In genomic region chr7:105170773-105171172, GRCm38 (mm10) we compare ENCODE assay signal across 12 mouse cellular contexts. TPM values are rescaled to one million over a fixed set of nuclear protein-coding genes. Genes with fewer than 3 reads are reported as not detected.
DNase-seq lines count a peak whose midpoint lies in the region; ATAC-seq and TF ChIP-seq lines count a peak whose summit lies in the region.
"Had no signal": no experiment of that assay in that cellular context is flagged by ENCODE, and none has a peak within 500 bp of the region (broad histone marks: within the 10 kb centered on the region; RNA-seq: fewer than 3 reads in every experiment).

No protein-coding gene starts in this region.

- peak; percentile 88 for TF ChIP-seq CTCF in midbrain, postnatal 0 days (IDR thresholded peaks at IDR 0.05)

- no peak overlapping the region for H3K4me2 ChIP-seq in midbrain, embryonic 14.5 days (ENCODE audit: low read length)
- no peak overlapping the region for H3K4me2 ChIP-seq in midbrain, embryonic 13.5 days (replicated peaks)
- no peak overlapping the region for H3K4me2 ChIP-seq in midbrain, postnatal 0 days (ENCODE audit: low read depth, low read length, poor library complexity, severe bottlenecking)
- H3K4me2 ChIP-seq: embryonic facial prominence, embryonic 15.5 days; liver, embryonic 13.5 days had no signal

- no peak for ATAC-seq in midbrain, embryonic 14.5 days (ENCODE audit: low FRiP score, low TSS enrichment)
- ATAC-seq in midbrain, embryonic 13.5 days, result no peak
- ATAC-seq in midbrain, postnatal 0 days (ENCODE audit: low FRiP score), result peak; percentile 54; the same call in 1 of the 2 replicates

- H3K4me3 ChIP-seq in midbrain, embryonic 14.5 days (replicated peaks; ENCODE audit: low read depth, low read length), result no peak overlapping the region
- H3K4me3 ChIP-seq in midbrain, embryonic 13.5 days (replicated peaks), result no peak overlapping the region
- H3K4me3 ChIP-seq in midbrain, postnatal 0 days (ENCODE audit: low read depth, low read length), result no peak overlapping the region
- H3K4me3 ChIP-seq: embryonic facial prominence, embryonic 15.5 days; liver, embryonic 13.5 days had no signal

- no peak overlapping the region for H3K27ac ChIP-seq in midbrain, embryonic 14.5 days (replicated peaks; ENCODE audit: low read depth, low read length)
- H3K27ac ChIP-seq in midbrain, embryonic 13.5 days, result no peak overlapping the region
- no peak overlapping the region for H3K27ac ChIP-seq in midbrain, postnatal 0 days (ENCODE audit: low read depth, low read length)
- H3K27ac ChIP-seq: embryonic facial prominence, embryonic 15.5 days; liver, embryonic 13.5 days had no signal

- no peaks in the 10 kb centered on the region for H3K4me1 ChIP-seq in midbrain, embryonic 14.5 days (ENCODE audit: control insufficient read depth, insufficient read depth, low read length)
- no peaks in the 10 kb centered on the region for H3K4me1 ChIP-seq in midbrain, embryonic 13.5 days (replicated peaks)
- no peaks in the 10 kb centered on the region for H3K4me1 ChIP-seq in midbrain, postnatal 0 days (ENCODE audit: insufficient read depth, low read length)
- H3K4me1 ChIP-seq: embryonic facial prominence, embryonic 15.5 days; liver, embryonic 13.5 days had no signal

- peak; percentile 1 to 6 for DNase-seq in heart, adult 9 months (ENCODE audit: low spot score in 2 of 2)
- DNase-seq in heart, adult 11 months, result no peak
- peak; percentile 61 for DNase-seq in midbrain, embryonic 14.5 days
- peak; percentile 4 for DNase-seq in embryo, embryonic 10.5 days (ENCODE audit: low spot score)
- peak; percentile 70 for DNase-seq in midbrain, postnatal 0 days (ENCODE audit: low spot score)
- DNase-seq in spleen, adult 12 weeks (ENCODE audit: low spot score), result no peak
- no peak for DNase-seq in thymus, adult 18-20 months
- DNase-seq: liver, embryonic 13.5 days had no signal

- H3K36me3 ChIP-seq in midbrain, embryonic 14.5 days (ENCODE audit: control insufficient read depth, insufficient read depth, low read length), result no peaks in the 10 kb centered on the region
- no peaks in the 10 kb centered on the region for H3K36me3 ChIP-seq in midbrain, embryonic 13.5 days
- H3K36me3 ChIP-seq in midbrain, postnatal 0 days (ENCODE audit: insufficient read depth, low read length), result no peaks in the 10 kb centered on the region
- H3K36me3 ChIP-seq: embryonic facial prominence, embryonic 15.5 days; liver, embryonic 13.5 days had no signal

- H3K9ac ChIP-seq in midbrain, embryonic 14.5 days (replicated peaks; ENCODE audit: low read length), result no peak overlapping the region
- H3K9ac ChIP-seq in midbrain, embryonic 13.5 days (replicated peaks), result no peak overlapping the region
- no peak overlapping the region for H3K9ac ChIP-seq in midbrain, postnatal 0 days (replicated peaks; ENCODE audit: low read length, poor library complexity, severe bottlenecking)
- H3K9ac ChIP-seq: embryonic facial prominence, embryonic 15.5 days; liver, embryonic 13.5 days had no signal

- 57% methylated on average over 4 of the region's 4 CpGs for WGBS in midbrain, embryonic 14.5 days
- WGBS in midbrain, embryonic 13.5 days, result 55% methylated on average over 4 of the region's 4 CpGs
- 46% methylated on average over 4 of the region's 4 CpGs for WGBS in midbrain, postnatal 0 days

- H3K27me3 ChIP-seq in midbrain, embryonic 14.5 days (ENCODE audit: control insufficient read depth, insufficient read depth, low read length), result no peaks in the 10 kb centered on the region
- H3K27me3 ChIP-seq in midbrain, embryonic 13.5 days, result no peaks in the 10 kb centered on the region
- H3K27me3 ChIP-seq in midbrain, postnatal 0 days (ENCODE audit: insufficient read depth, low read length), result no peaks in the 10 kb centered on the region
- H3K27me3 ChIP-seq: embryonic facial prominence, embryonic 15.5 days; liver, embryonic 13.5 days had no signal

- H3K9me3 ChIP-seq in midbrain, embryonic 14.5 days (ENCODE audit: control insufficient read depth, low read length), result no peaks in the 10 kb centered on the region
- H3K9me3 ChIP-seq in midbrain, embryonic 13.5 days, result no peaks in the 10 kb centered on the region
- H3K9me3 ChIP-seq in midbrain, postnatal 0 days (ENCODE audit: low read length), result no peaks in the 10 kb centered on the region
- H3K9me3 ChIP-seq: embryonic facial prominence, embryonic 15.5 days; liver, embryonic 13.5 days had no signal

RNA-seq across cellular contexts. Expression of gene Olfr684, which starts 7.3 kb away (rescaled TPM):
- polyA plus RNA-seq in midbrain, embryonic 14.5 days (2014; fragmentation: Nextera tagmentation; extraction: Ambion mirVana), result not detected in 2 replicates
- polyA plus RNA-seq in midbrain, embryonic 13.5 days (2015; fragmentation: Nextera tagmentation; extraction: Ambion mirVana), result not detected in 2 replicates
- not detected in 2 replicates for total RNA-seq in midbrain, postnatal 0 days (2014; rRNA removed)
- polyA plus RNA-seq in midbrain, postnatal 0 days (2015; fragmentation: Nextera tagmentation; extraction: Ambion mirVana), result not detected in 2 replicates
- total RNA-seq: hematopoietic stem cell, adult 5-6 weeks; neutrophil, adult 5-6 weeks had no signal
- polyA plus RNA-seq: embryonic facial prominence, embryonic 15.5 days; liver, embryonic 13.5 days had no signal

RNA-seq across cellular contexts. Expression of gene Olfr685, which starts 15.0 kb away (rescaled TPM):
- polyA plus RNA-seq in midbrain, embryonic 14.5 days (2014; fragmentation: Nextera tagmentation; extraction: Ambion mirVana), result not detected in 2 replicates
- polyA plus RNA-seq in midbrain, embryonic 13.5 days (2015; fragmentation: Nextera tagmentation; extraction: Ambion mirVana), result not detected in 2 replicates
- total RNA-seq in midbrain, postnatal 0 days (2014; rRNA removed), result not detected in 2 replicates
- polyA plus RNA-seq in midbrain, postnatal 0 days (2015; fragmentation: Nextera tagmentation; extraction: Ambion mirVana), result not detected in 2 replicates
- total RNA-seq: hematopoietic stem cell, adult 5-6 weeks; neutrophil, adult 5-6 weeks had no signal
- polyA plus RNA-seq: liver, embryonic 13.5 days had no signal

RNA-seq across cellular contexts. Expression of gene Olfr683, which starts 24.0 kb away (rescaled TPM):
- polyA plus RNA-seq in midbrain, embryonic 14.5 days (2014; fragmentation: Nextera tagmentation; extraction: Ambion mirVana), result not detected in 2 replicates
- not detected in 2 replicates for polyA plus RNA-seq in midbrain, embryonic 13.5 days (2015; fragmentation: Nextera tagmentation; extraction: Ambion mirVana)
- total RNA-seq in midbrain, postnatal 0 days (2014; rRNA removed), result not detected in 2 replicates
- polyA plus RNA-seq in midbrain, postnatal 0 days (2015; fragmentation: Nextera tagmentation; extraction: Ambion mirVana), result not detected in 2 replicates
- total RNA-seq: hematopoietic stem cell, adult 5-6 weeks; neutrophil, adult 5-6 weeks had no signal
- polyA plus RNA-seq: liver, embryonic 13.5 days had no signal

RNA-seq across cellular contexts. Expression of gene Olfr686, which starts 36.5 kb away (rescaled TPM):
- polyA plus RNA-seq in midbrain, embryonic 14.5 days (2014; fragmentation: Nextera tagmentation; extraction: Ambion mirVana), result not detected in 2 replicates
- not detected in 2 replicates for polyA plus RNA-seq in midbrain, embryonic 13.5 days (2015; fragmentation: Nextera tagmentation; extraction: Ambion mirVana)
- not detected in 2 replicates for total RNA-seq in midbrain, postnatal 0 days (2014; rRNA removed)
- not detected in 2 replicates for polyA plus RNA-seq in midbrain, postnatal 0 days (2015; fragmentation: Nextera tagmentation; extraction: Ambion mirVana)
- total RNA-seq: hematopoietic stem cell, adult 5-6 weeks; neutrophil, adult 5-6 weeks had no signal
- polyA plus RNA-seq: liver, embryonic 13.5 days had no signal

RNA-seq across cellular contexts. Expression of gene Olfr681, which starts 54.1 kb away (rescaled TPM):
- not detected in 2 replicates for polyA plus RNA-seq in midbrain, embryonic 14.5 days (2014; fragmentation: Nextera tagmentation; extraction: Ambion mirVana)
- polyA plus RNA-seq in midbrain, embryonic 13.5 days (2015; fragmentation: Nextera tagmentation; extraction: Ambion mirVana), result not detected in 2 replicates
- total RNA-seq in midbrain, postnatal 0 days (2014; rRNA removed), result not detected in 2 replicates
- not detected in 2 replicates for polyA plus RNA-seq in midbrain, postnatal 0 days (2015; fragmentation: Nextera tagmentation; extraction: Ambion mirVana)
- total RNA-seq: hematopoietic stem cell, adult 5-6 weeks; neutrophil, adult 5-6 weeks had no signal
- polyA plus RNA-seq: liver, embryonic 13.5 days had no signal

Comparison
In these comparisons a context has a peak if more than half of its experiments do, and no peak if none do; other contexts are left out.
1. DNase-seq: peak in heart, adult 9 months (2 of 2), midbrain, embryonic 14.5 days (single experiment), embryo, embryonic 10.5 days (single experiment) and midbrain, postnatal 0 days (single experiment); none in heart, adult 11 months (single experiment), spleen, adult 12 weeks (single experiment) and thymus, adult 18-20 months (0 of 2).